Mouse (Mus musculus): ENCODE results near the gene Sgk1. TPM values are rescaled to one million over a fixed set of nuclear protein-coding genes. Genes with fewer than 3 reads are reported as not detected.

The Sgk1 gene
- total RNA-seq, 1 experiment, result 217 TPM

- Histone ChIP-seq H3K9ac (ENCODE audit: insufficient read depth, low read depth, low read length, poor library complexity, severe bottlenecking) (no peak overlapping the region; the same call in 1 of the 2 replicates), H3K27ac (ENCODE audit: insufficient read depth, low read depth, low read length, poor library complexity, severe bottlenecking) (no peak overlapping the region), H3K4me3 (ENCODE audit: insufficient read depth in 1 of 2, low read depth in 1 of 2, low read length in 2 of 2, poor library complexity in 1 of 2, severe bottlenecking in 1 of 2) (peak overlapping the region in 1 of 2 experiments; percentile 41; a peak in 2 of 4 replicates), H3K36me3 (ENCODE audit: control insufficient read depth, insufficient read depth, low read length, poor library complexity, severe bottlenecking) (no peaks in the 10 kb centered on the region), H3K9me3 (ENCODE audit: control insufficient read depth, insufficient read depth, low read depth, low read length) (no peaks in the 10 kb centered on the region), H3K4me1 (ENCODE audit: control insufficient read depth in 2 of 2, insufficient read depth in 2 of 2, low read length in 2 of 2, poor library complexity in 1 of 2) (peaks cover 11 to 13% of the 10 kb centered on the region in 2 experiments)
- TF ChIP-seq ZC3H11A (IDR thresholded peaks at IDR 0.05; ENCODE audit: borderline replicate concordance, low read depth, low read length) (no peak), MAFK (IDR thresholded peaks at IDR 0.05; ENCODE audit: insufficient read depth, low read depth, low read length) (peak; percentile 99), HCFC1 (IDR thresholded peaks at IDR 0.05; ENCODE audit: borderline replicate concordance, insufficient read depth, low read length) (no peak), ZNF384 (IDR thresholded peaks at IDR 0.05; ENCODE audit: low read depth, low read length) (no peak)
- in situ Hi-C loops (cut with MboI; ENCODE audit: low sequenced_read_pairs in 2 of 2, unreplicated experiment in 2 of 2), result no loop called here
- no peak for DNase-seq (ENCODE audit: low read depth, low spot score)
Measured at GRCm38 (mm10) chr10:21937222-21937605, 55.2 kb downstream of the Sgk1 start.

- no peak for DNase-seq (ENCODE audit: low read depth, low spot score)
- Histone ChIP-seq H3K4me1 (ENCODE audit: control insufficient read depth in 2 of 2, insufficient read depth in 2 of 2, low read length in 2 of 2, poor library complexity in 1 of 2) (peaks cover 11 to 13% of the 10 kb centered on the region in 2 experiments), H3K4me3 (ENCODE audit: insufficient read depth in 1 of 2, low read depth in 1 of 2, low read length in 2 of 2, poor library complexity in 1 of 2, severe bottlenecking in 1 of 2) (no peak overlapping the region), H3K9ac (ENCODE audit: insufficient read depth, low read depth, low read length, poor library complexity, severe bottlenecking) (no peak overlapping the region), H3K36me3 (ENCODE audit: control insufficient read depth, insufficient read depth, low read length, poor library complexity, severe bottlenecking) (no peaks in the 10 kb centered on the region), H3K9me3 (ENCODE audit: control insufficient read depth, insufficient read depth, low read depth, low read length) (no peaks in the 10 kb centered on the region), H3K27ac (ENCODE audit: insufficient read depth, low read depth, low read length, poor library complexity, severe bottlenecking) (no peak overlapping the region)
- in situ Hi-C loops (cut with MboI; ENCODE audit: low sequenced_read_pairs in 2 of 2, unreplicated experiment in 2 of 2), result no loop called here
- TF ChIP-seq MAFK (IDR thresholded peaks at IDR 0.05; ENCODE audit: insufficient read depth, low read depth, low read length) (no peak), ZC3H11A (IDR thresholded peaks at IDR 0.05; ENCODE audit: borderline replicate concordance, low read depth, low read length) (no peak)
Measured at GRCm38 (mm10) chr10:21938166-21938565, 56.2 kb downstream of the Sgk1 start.

GRCm38 (mm10) chr10:21941235-21941634, 59.3 kb downstream of the Sgk1 start:
- H3K27ac ChIP-seq (ENCODE audit: insufficient read depth, low read depth, low read length, poor library complexity, severe bottlenecking), result no peak overlapping the region
- no peak overlapping the region for H3K4me3 ChIP-seq (ENCODE audit: insufficient read depth in 1 of 2, low read depth in 1 of 2, low read length in 2 of 2, poor library complexity in 1 of 2, severe bottlenecking in 1 of 2)
- peaks cover 8 to 11% of the 10 kb centered on the region in 2 experiments for H3K4me1 ChIP-seq (ENCODE audit: control insufficient read depth in 2 of 2, insufficient read depth in 2 of 2, low read length in 2 of 2, poor library complexity in 1 of 2)
- H3K9ac ChIP-seq (ENCODE audit: insufficient read depth, low read depth, low read length, poor library complexity, severe bottlenecking), result no peak overlapping the region
- in situ Hi-C loops (cut with MboI; ENCODE audit: low sequenced_read_pairs in 2 of 2, unreplicated experiment in 2 of 2), result no loop called here
- no peaks in the 10 kb centered on the region for H3K9me3 ChIP-seq (ENCODE audit: control insufficient read depth, insufficient read depth, low read depth, low read length)
- no peaks in the 10 kb centered on the region for H3K36me3 ChIP-seq (ENCODE audit: control insufficient read depth, insufficient read depth, low read length, poor library complexity, severe bottlenecking)
- TF ChIP-seq ZNF384 (IDR thresholded peaks at IDR 0.05; ENCODE audit: low read depth, low read length) (no peak), CHD2 (IDR thresholded peaks at IDR 0.05; ENCODE audit: low read depth, low read length) (no peak), ZC3H11A (IDR thresholded peaks at IDR 0.05; ENCODE audit: borderline replicate concordance, low read depth, low read length) (no peak), MAFK (IDR thresholded peaks at IDR 0.05; ENCODE audit: insufficient read depth, low read depth, low read length) (no peak), HCFC1 (IDR thresholded peaks at IDR 0.05; ENCODE audit: borderline replicate concordance, insufficient read depth, low read length) (no peak)
- DNase-seq (ENCODE audit: low read depth, low spot score), result no peak

- in situ Hi-C loops (cut with MboI; ENCODE audit: low sequenced_read_pairs in 2 of 2, unreplicated experiment in 2 of 2), result no loop called here
- Histone ChIP-seq H3K4me1 (ENCODE audit: control insufficient read depth in 2 of 2, insufficient read depth in 2 of 2, low read length in 2 of 2, poor library complexity in 1 of 2) (peaks cover under 1 to 2% of the 10 kb centered on the region in 2 experiments; a peak in 1 of 4 replicates), H3K36me3 (ENCODE audit: control insufficient read depth, insufficient read depth, low read length, poor library complexity, severe bottlenecking) (no peaks in the 10 kb centered on the region), H3K9me3 (ENCODE audit: control insufficient read depth, insufficient read depth, low read depth, low read length) (no peaks in the 10 kb centered on the region), H3K27ac (ENCODE audit: insufficient read depth, low read depth, low read length, poor library complexity, severe bottlenecking) (no peak overlapping the region), H3K4me3 (ENCODE audit: insufficient read depth in 1 of 2, low read depth in 1 of 2, low read length in 2 of 2, poor library complexity in 1 of 2, severe bottlenecking in 1 of 2) (no peak overlapping the region), H3K9ac (ENCODE audit: insufficient read depth, low read depth, low read length, poor library complexity, severe bottlenecking) (no peak overlapping the region)
- DNase-seq (ENCODE audit: low read depth, low spot score), result no peak
- TF ChIP-seq CHD2 (IDR thresholded peaks at IDR 0.05; ENCODE audit: low read depth, low read length) (no peak), MAFK (IDR thresholded peaks at IDR 0.05; ENCODE audit: insufficient read depth, low read depth, low read length) (no peak), ZC3H11A (IDR thresholded peaks at IDR 0.05; ENCODE audit: borderline replicate concordance, low read depth, low read length) (no peak), HCFC1 (IDR thresholded peaks at IDR 0.05; ENCODE audit: borderline replicate concordance, insufficient read depth, low read length) (no peak), ZNF384 (IDR thresholded peaks at IDR 0.05; ENCODE audit: low read depth, low read length) (no peak)
Measured at GRCm38 (mm10) chr10:21943145-21943700, 61.2 kb downstream of the Sgk1 start.

GRCm38 (mm10) chr10:21945195-21945594, 63.2 kb downstream of the Sgk1 start:
- in situ Hi-C loops (cut with MboI; ENCODE audit: low sequenced_read_pairs in 2 of 2, unreplicated experiment in 2 of 2), result no loop called here
- no peak for DNase-seq (ENCODE audit: low read depth, low spot score)
- Histone ChIP-seq H3K9ac (ENCODE audit: insufficient read depth, low read depth, low read length, poor library complexity, severe bottlenecking) (no peak overlapping the region), H3K9me3 (ENCODE audit: control insufficient read depth, insufficient read depth, low read depth, low read length) (no peaks in the 10 kb centered on the region), H3K36me3 (ENCODE audit: control insufficient read depth, insufficient read depth, low read length, poor library complexity, severe bottlenecking) (no peaks in the 10 kb centered on the region), H3K4me1 (ENCODE audit: control insufficient read depth in 2 of 2, insufficient read depth in 2 of 2, low read length in 2 of 2, poor library complexity in 1 of 2) (0 out of 4 replicates have a peak, but pooled peaks cover 0 to 2% of the 10 kb centered on the region in 2 experiments), H3K4me3 (ENCODE audit: insufficient read depth in 1 of 2, low read depth in 1 of 2, low read length in 2 of 2, poor library complexity in 1 of 2, severe bottlenecking in 1 of 2) (no peak overlapping the region), H3K27ac (ENCODE audit: insufficient read depth, low read depth, low read length, poor library complexity, severe bottlenecking) (no peak overlapping the region)
- TF ChIP-seq MAFK (IDR thresholded peaks at IDR 0.05; ENCODE audit: insufficient read depth, low read depth, low read length) (no peak), HCFC1 (IDR thresholded peaks at IDR 0.05; ENCODE audit: borderline replicate concordance, insufficient read depth, low read length) (no peak), CHD2 (IDR thresholded peaks at IDR 0.05; ENCODE audit: low read depth, low read length) (no peak), ZNF384 (IDR thresholded peaks at IDR 0.05; ENCODE audit: low read depth, low read length) (no peak), ZC3H11A (IDR thresholded peaks at IDR 0.05; ENCODE audit: borderline replicate concordance, low read depth, low read length) (no peak)

All from ES-E14 (cell line).